Mouse (Mus musculus) olfactory bulb, adult 2 months (tissue): ENCODE measurements around the gene Olfr503. TPM values are rescaled to one million over a fixed set of nuclear protein-coding genes. Genes with fewer than 3 reads are reported as not detected.
"Not testable (repeated sequence)": the region's sequence is repeated elsewhere in the genome, so short reads cannot be mapped to it uniquely, and the experiment has no call there.

ENCODE experiments used
- H3K27ac ChIP-seq: fragments of 200-500 bp; 2 replicates; pipeline ENCODE4 v1.5.1; 2012; ENCODE audit warnings: low read depth, low read length; ENCODE audit not compliant: insufficient read depth
- H3K4me1 ChIP-seq: fragments of 200-500 bp; 2 replicates; pipeline ENCODE4 v1.6.1; 2012; ENCODE audit warnings: low read length; ENCODE audit not compliant: control insufficient read depth, insufficient read depth
- H3K4me3 ChIP-seq: fragments of 200-500 bp; 2 replicates; pipeline ENCODE4 v1.5.1; 2012; ENCODE audit warnings: mild to moderate bottlenecking, low read depth, low read length, moderate library complexity; ENCODE audit not compliant: insufficient read depth
- CTCF ChIP-seq: fragments of 200-500 bp; IDR thresholded peaks from 2 replicates; pipeline ENCODE4 v1.5.1; 2012; ENCODE audit warnings: low read depth, mild to moderate bottlenecking, low read length, moderate library complexity; ENCODE audit not compliant: insufficient read depth
- POLR2A ChIP-seq: fragments of 200-500 bp; IDR thresholded peaks from 2 replicates; pipeline ENCODE4 v1.6.1; 2012; ENCODE audit warnings: mild to moderate bottlenecking, low read depth, low read length, moderate library complexity; ENCODE audit not compliant: insufficient read depth
- WGBS: fragments of 180-500 bp; shearing (Covaris S2); methylation state at CpG from one replicate; pipeline ENCODE4 v1.1.7; 2018; 5-methylcytosine and 5-hydroxymethylcytosine counted together
- polyA plus RNA-seq: library from polyadenylated mRNA; stranded (reverse); fragments of >200 nt; gene quantifications from 2 replicates; pipeline ENCODE4 v1.2.4, GENCODE M21; 2012; ENCODE audit warnings: low replicate concordance; ENCODE audit not compliant: missing spikeins, insufficient read depth, insufficient read length

Gene Olfr503
- polyA plus RNA-seq = not detected in 2 replicates

- not testable (repeated sequence) for H3K27ac ChIP-seq, H3K4me3 ChIP-seq, H3K4me1 ChIP-seq
- WGBS = 44% methylated on average over 1 of the region's 1 CpGs
Measured at GRCm38 (mm10) chr7:108544227-108544626, at the start of gene Olfr503. Gene Olfr503, plus strand, starts transcription at chr7:108544527.

- Histone ChIP-seq H3K4me1 (no peaks in the 10 kb centered on the region), H3K27ac (no peak within 1 kb of the TSS), H3K4me3 (no peak within 1 kb of the TSS)
- WGBS = 79% methylated on average over 1 of the region's 1 CpGs
- TF ChIP-seq POLR2A (no peak), CTCF (no peak)
Measured at GRCm38 (mm10) chr7:108524965-108525364, 19.4 kb upstream of the Olfr503 start, which contains the start of gene Olfr502. Gene Olfr502, minus strand, starts transcription at chr7:108525065.

GRCm38 (mm10) chr7:108542416-108542815, 1.9 kb upstream of the Olfr503 start:
- TF ChIP-seq POLR2A = no peak
- no peak for TF ChIP-seq CTCF
- no peaks in the 10 kb centered on the region for H3K4me1 ChIP-seq
- no peak overlapping the region for H3K27ac ChIP-seq
- H3K4me3 ChIP-seq = no peak overlapping the region
- WGBS = 86% methylated on average over 13 of the region's 13 CpGs

GRCm38 (mm10) chr7:108565693-108566092, 21.4 kb downstream of the Olfr503 start, which contains the start of gene Olfr504:
Gene Olfr504, minus strand, starts transcription at chr7:108565793.
- Histone ChIP-seq H3K4me1 (no peaks in the 10 kb centered on the region), H3K4me3 (no peak within 1 kb of the TSS), H3K27ac (no peak within 1 kb of the TSS)
- TF ChIP-seq CTCF (no peak), POLR2A (no peak)
- 92% methylated on average over 1 of the region's 1 CpGs for WGBS

GRCm38 (mm10) chr7:108589797-108590196, 45.5 kb downstream of the Olfr503 start:
- Histone ChIP-seq H3K27ac (no peak overlapping the region), H3K4me3 (no peak overlapping the region), H3K4me1 (no peaks in the 10 kb centered on the region)
- 96% methylated on average over 1 of the region's 1 CpGs for WGBS
- no peak for TF ChIP-seq CTCF
- TF ChIP-seq POLR2A = no peak

Other genes with a start within 250 kb of the Olfr503 start
- not detected in 2 replicates for gene Olfr491, start 231.1 kb upstream of the Olfr503 start, polyA plus RNA-seq
- not detected in 2 replicates for gene Olfr492, start 220.9 kb upstream of the Olfr503 start, polyA plus RNA-seq
- not detected in 2 replicates for gene Olfr493, start 197.5 kb upstream of the Olfr503 start, polyA plus RNA-seq
- gene Olfr494, start 179.2 kb upstream of the Olfr503 start, polyA plus RNA-seq = not detected in 2 replicates
- gene Olfr495, start 151.4 kb upstream of the Olfr503 start, polyA plus RNA-seq = not detected in 2 replicates
- gene Olfr497, start 124.1 kb upstream of the Olfr503 start, polyA plus RNA-seq = not detected in 2 replicates
- not detected in 2 replicates for gene Olfr498, start 79.2 kb upstream of the Olfr503 start, polyA plus RNA-seq
- gene Olfr502, start 19.5 kb upstream of the Olfr503 start, polyA plus RNA-seq = not detected in 2 replicates
- gene Olfr504, start 21.3 kb downstream of the Olfr503 start, polyA plus RNA-seq = not detected in 2 replicates
- gene Olfr506, start 66.3 kb downstream of the Olfr503 start, polyA plus RNA-seq = not detected in 2 replicates
- not detected in 2 replicates for gene Olfr507, start 77.3 kb downstream of the Olfr503 start, polyA plus RNA-seq
- gene Olfr508, start 85.5 kb downstream of the Olfr503 start, polyA plus RNA-seq = not detected in 2 replicates
- not detected in 2 replicates for gene Olfr509, start 107.4 kb downstream of the Olfr503 start, polyA plus RNA-seq
- not detected in 2 replicates for gene Olfr510, start 121.9 kb downstream of the Olfr503 start, polyA plus RNA-seq
- gene Olfr512, start 168.8 kb downstream of the Olfr503 start, polyA plus RNA-seq = not detected in 2 replicates
- not detected in 2 replicates for gene Olfr513, start 206.4 kb downstream of the Olfr503 start, polyA plus RNA-seq